Mouse (Mus musculus) liver, adult 2 months (tissue): Measurements from ENCODE around the gene Gm14412. TPM values are rescaled to one million over a fixed set of nuclear protein-coding genes. Genes with fewer than 3 reads are reported as not detected.
"Not testable (repeated sequence)": the region's sequence is repeated elsewhere in the genome, so short reads cannot be mapped to it uniquely, and the experiment has no call there.

ENCODE experiments used
- DNase-seq: peaks from one replicate; pipeline ENCODE4 v3.0.0-alpha.2; 2011; ENCODE audit warnings: low read depth, low spot score; ENCODE audit errors: extremely low read depth
- H3K27ac ChIP-seq: fragments of 200-500 bp; replicated peaks from 2 replicates; pipeline ENCODE4 v1.5.1; 2012; ENCODE audit warnings: low read depth, mild to moderate bottlenecking, control low read depth, inconsistent platforms, low read length; ENCODE audit not compliant: insufficient read depth
- H3K27me3 ChIP-seq: fragments of 200-500 bp; 2 replicates; pipeline ENCODE4 v1.6.1; 2012; ENCODE audit warnings: mild to moderate bottlenecking, moderate library complexity, low read length, inconsistent platforms; ENCODE audit not compliant: control insufficient read depth, insufficient read depth
- H3K36me3 ChIP-seq: fragments of 200-500 bp; 2 replicates; pipeline ENCODE4 v1.6.1; 2012; ENCODE audit warnings: low read length, inconsistent platforms; ENCODE audit not compliant: control insufficient read depth, insufficient read depth
- H3K4me1 ChIP-seq: fragments of 200-500 bp; 2 replicates; pipeline ENCODE4 v1.6.1; 2011; ENCODE audit warnings: low read length; ENCODE audit not compliant: control insufficient read depth, insufficient read depth
- H3K4me3 ChIP-seq: fragments of 200-500 bp; 2 replicates; pipeline ENCODE4 v1.5.1; 2011; ENCODE audit warnings: low read depth, mild to moderate bottlenecking, control low read depth, low read length, moderate library complexity; ENCODE audit not compliant: insufficient read depth
- H3K79me2 ChIP-seq: fragments of 200-500 bp; 2 replicates; pipeline ENCODE4 v1.6.1; 2012; ENCODE audit warnings: inconsistent platforms, mild to moderate bottlenecking, low read length, moderate library complexity; ENCODE audit not compliant: control insufficient read depth, insufficient read depth
- H3K9ac ChIP-seq: fragments of 200-500 bp; 2 replicates; pipeline ENCODE4 v1.6.1; 2012; ENCODE audit warnings: low read depth, mild to moderate bottlenecking, control low read depth, inconsistent platforms, low read length
- WGBS: fragments of 180-500 bp; shearing (Covaris S2); methylation state at CpG from one replicate; pipeline ENCODE4 v1.1.7; 2018; 5-methylcytosine and 5-hydroxymethylcytosine counted together
- polyA plus RNA-seq: library from polyadenylated mRNA; depleted of rRNA; stranded (reverse); fragments of >200 nt; gene quantifications from 2 replicates; pipeline ENCODE4 v1.2.3, GENCODE M21; 2012; rRNA removed
- total RNA-seq: library from RNA; depleted of rRNA; stranded (reverse); fragments of >200 nt; gene quantifications from 2 replicates; pipeline ENCODE4 v1.2.3, GENCODE M21; 2014; rRNA removed

The Gm14412 gene
- total and polyA plus RNA-seq, 2 experiments = 0.46 TPM; not detected in 1

DNA sequence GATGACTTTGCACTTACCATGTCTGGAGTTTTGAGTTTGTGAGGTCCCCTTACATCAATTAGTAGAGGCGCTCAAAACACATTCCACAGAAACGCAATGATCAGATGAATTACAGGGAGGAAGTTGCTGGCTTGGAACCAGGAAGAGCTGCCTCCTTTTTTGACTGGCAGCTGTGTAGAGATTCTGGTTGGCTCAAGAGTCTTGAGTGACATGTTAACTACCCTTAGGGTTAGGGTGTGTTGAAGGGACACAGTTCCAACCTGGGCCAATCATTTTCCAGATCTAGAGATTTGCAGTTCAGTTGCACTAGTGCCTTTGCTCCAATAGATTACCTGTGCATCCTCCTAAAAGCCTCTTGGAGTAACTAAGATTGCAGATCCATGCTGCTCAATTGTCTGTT, 51.9 kb downstream of the Gm14412 start:
- DNase-seq, H3K27ac ChIP-seq, H3K36me3 ChIP-seq, H3K4me3 ChIP-seq, H3K27me3 ChIP-seq, H3K79me2 ChIP-seq, H3K9ac ChIP-seq, H3K4me1 ChIP-seq: not testable (repeated sequence)
- WGBS = 77% methylated on average over 2 of the region's 2 CpGs

DNA sequence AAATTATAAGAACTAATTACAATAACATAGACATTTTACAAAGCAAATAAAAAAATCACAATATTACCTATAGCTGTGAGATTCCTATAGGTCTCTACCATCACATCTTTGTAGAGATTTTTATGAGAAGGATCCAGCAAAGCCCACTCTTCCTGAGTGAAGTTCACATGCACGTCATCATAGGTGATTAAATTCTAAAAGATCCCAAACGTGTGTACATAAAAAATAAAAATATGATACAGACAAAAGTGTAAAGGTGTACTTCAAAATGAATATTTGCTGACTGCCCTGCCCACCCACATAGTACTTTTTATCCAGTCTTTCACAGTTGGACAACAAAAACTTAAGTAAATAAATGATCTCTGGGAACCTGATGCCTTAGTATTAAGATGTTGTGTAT, 57.2 kb downstream of the Gm14412 start, which contains the start of gene Gm14409:
TSS of gene Gm14409 (minus strand) at position 101 of the 400 bp plus-strand sequence.
- not testable (repeated sequence) for H3K36me3 ChIP-seq, H3K27ac ChIP-seq, H3K4me3 ChIP-seq, H3K27me3 ChIP-seq, DNase-seq, H3K9ac ChIP-seq, H3K4me1 ChIP-seq, H3K79me2 ChIP-seq
- WGBS = no CpG with 5 or more reads among the region's 2 CpGs

Other genes with a start within 250 kb of the Gm14412 start
- 0.18 TPM in 1 of 2 replicates, not detected in the other for gene Gm14401, start 250.0 kb downstream of the Gm14412 start, total RNA-seq
- gene Gm14401, start 250.0 kb downstream of the Gm14412 start, polyA plus RNA-seq = not detected in 2 replicates
- 9.4 and 10.6 TPM in 2 replicates for gene Gm14410, start 117.9 kb downstream of the Gm14412 start, total RNA-seq
- 1.4 and 1.6 TPM in 2 replicates for gene Gm14410, start 117.9 kb downstream of the Gm14412 start, polyA plus RNA-seq
- not detected in 2 replicates for gene Gm14409, start 57.3 kb downstream of the Gm14412 start, total RNA-seq
- not detected in 2 replicates for gene Gm14409, start 57.3 kb downstream of the Gm14412 start, polyA plus RNA-seq
- 2.7 and 4.1 TPM in 2 replicates for gene Gm14418, start 74.0 kb upstream of the Gm14412 start, total RNA-seq
- gene Gm14418, start 74.0 kb upstream of the Gm14412 start, polyA plus RNA-seq = 0.65 and 0.75 TPM in 2 replicates
- gene Zfp970, start 140.4 kb upstream of the Gm14412 start, total RNA-seq = 50.5 and 69.0 TPM in 2 replicates
- 5.9 and 7.7 TPM in 2 replicates for gene Zfp970, start 140.4 kb upstream of the Gm14412 start, polyA plus RNA-seq
- 27.0 and 54.8 TPM in 2 replicates for gene Gm14403, start 173.9 kb upstream of the Gm14412 start, total RNA-seq
- gene Gm14403, start 173.9 kb upstream of the Gm14412 start, polyA plus RNA-seq = 2.2 and 4.4 TPM in 2 replicates